Mouse (Mus musculus) cerebellum, postnatal 25 days (tissue): ENCODE data around the gene Dbx2.

ENCODE experiments used
- DNase-seq, 2 experiments: peaks; one replicate each; pipeline ENCODE4 v3.0.0; 2021; ENCODE audit warnings: mixed read lengths in 2 of 2

Dbx2 gene

GRCm38 (mm10) chr15:95655860-95656259, at the start of gene Dbx2:
Gene Dbx2, minus strand, starts transcription at chr15:95655960.
- no peak for DNase-seq

GRCm38 (mm10) chr15:95702206-95702605, 46.4 kb upstream of the Dbx2 start:
- no peak for DNase-seq

- no peak for DNase-seq
Measured at GRCm38 (mm10) chr15:95701573-95701972, 45.8 kb upstream of the Dbx2 start.

GRCm38 (mm10) chr15:95699371-95699770, 43.6 kb upstream of the Dbx2 start:
- no peak for DNase-seq

- DNase-seq, result peak in 1 of 2 experiments; percentile 35
Measured at GRCm38 (mm10) chr15:95693759-95694158, 38.0 kb upstream of the Dbx2 start.

GRCm38 (mm10) chr15:95691594-95691993, 35.8 kb upstream of the Dbx2 start:
- DNase-seq, result no peak

- no peak for DNase-seq
Measured at GRCm38 (mm10) chr15:95691129-95691528, 35.4 kb upstream of the Dbx2 start.

GRCm38 (mm10) chr15:95682620-95683019, 26.9 kb upstream of the Dbx2 start:
- no peak for DNase-seq

GRCm38 (mm10) chr15:95675645-95676044, 19.9 kb upstream of the Dbx2 start:
- DNase-seq, result no peak

GRCm38 (mm10) chr15:95675176-95675575, 19.4 kb upstream of the Dbx2 start:
- DNase-seq, result no peak

- peak; percentile 5 to 14 for DNase-seq
Measured at GRCm38 (mm10) chr15:95667209-95667608, 11.4 kb upstream of the Dbx2 start.

GRCm38 (mm10) chr15:95665002-95665401, 9.2 kb upstream of the Dbx2 start:
- no peak for DNase-seq

- DNase-seq, result no peak
Measured at GRCm38 (mm10) chr15:95661718-95662117, 6.0 kb upstream of the Dbx2 start.

GRCm38 (mm10) chr15:95660368-95660767, 4.6 kb upstream of the Dbx2 start:
- no peak for DNase-seq

GRCm38 (mm10) chr15:95654211-95654897, 1.4 kb downstream of the Dbx2 start:
- DNase-seq, result peak; percentile 9 to 15

GRCm38 (mm10) chr15:95653812-95654210, 1.9 kb downstream of the Dbx2 start:
- DNase-seq, result no peak

- DNase-seq, result no peak
Measured at GRCm38 (mm10) chr15:95652898-95653707, 2.7 kb downstream of the Dbx2 start.

- no peak for DNase-seq
Measured at GRCm38 (mm10) chr15:95651824-95652223, 3.9 kb downstream of the Dbx2 start.

GRCm38 (mm10) chr15:95643505-95644029, 12.2 kb downstream of the Dbx2 start:
- DNase-seq, result no peak

- DNase-seq, result no peak
Measured at GRCm38 (mm10) chr15:95640347-95640746, 15.4 kb downstream of the Dbx2 start.

GRCm38 (mm10) chr15:95639829-95640134, 16.0 kb downstream of the Dbx2 start:
- no peak for DNase-seq

GRCm38 (mm10) chr15:95639115-95639828, 16.5 kb downstream of the Dbx2 start:
- no peak for DNase-seq

- DNase-seq, result no peak
Measured at GRCm38 (mm10) chr15:95624396-95624795, 31.4 kb downstream of the Dbx2 start.
